18 mouse cellular contexts compared by ENCODE assay signal in genomic region chr9:111474458-111474745, GRCm38 (mm10). TPM values are rescaled to one million over a fixed set of nuclear protein-coding genes. Genes with fewer than 3 reads are reported as not detected.
A peak's percentile ranks its signal among the peaks of the same experiment; 100 is the strongest.
DNase-seq lines count a peak whose midpoint lies in the region; ATAC-seq and TF ChIP-seq lines count a peak whose summit lies in the region.
"Had no signal": no experiment of that assay in that cellular context is flagged by ENCODE, and none has a peak within 500 bp of the region (broad histone marks: within the 10 kb centered on the region; RNA-seq: fewer than 3 reads in every experiment).

No protein-coding gene starts in this region.

- H3K27ac ChIP-seq in kidney, adult 2 months (ENCODE audit: insufficient read depth, low read depth, low read length) = peak overlapping the region; percentile 95
- H3K27ac ChIP-seq in liver, postnatal 0 days (ENCODE audit: low read depth) = 0 out of 2 replicates have a peak overlapping the region, but pooled peaks have one; percentile 16
- no peak overlapping the region for H3K27ac ChIP-seq in liver, embryonic 11.5 days (ENCODE audit: low read depth, low read length)
- peak overlapping the region; percentile 4; the same call in 1 of the 2 replicates for H3K27ac ChIP-seq in midbrain, embryonic 13.5 days
- peak overlapping the region; percentile 0; the same call in 1 of the 2 replicates for H3K27ac ChIP-seq in neural tube, embryonic 15.5 days (replicated peaks)
- H3K27ac ChIP-seq in heart, embryonic 11.5 days (ENCODE audit: low read depth, low read length) = no peak overlapping the region
- H3K27ac ChIP-seq: embryonic facial prominence, embryonic 13.5 days; forebrain, embryonic 15.5 days; heart, adult 2 months; limb, embryonic 13.5 days; stomach, embryonic 15.5 days had no signal

- peak overlapping the region; percentile 15; the same call in 1 of the 2 replicates for H3K4me3 ChIP-seq in kidney, adult 2 months (ENCODE audit: insufficient read depth, low read depth, low read length)
- no peak overlapping the region for H3K4me3 ChIP-seq in liver, postnatal 0 days (ENCODE audit: low read depth, low read length)
- H3K4me3 ChIP-seq in liver, embryonic 11.5 days (ENCODE audit: low read depth, low read length) = no peak overlapping the region
- H3K4me3 ChIP-seq in midbrain, embryonic 13.5 days (replicated peaks) = no peak overlapping the region
- no peak overlapping the region for H3K4me3 ChIP-seq in neural tube, embryonic 15.5 days (replicated peaks)
- no peak overlapping the region for H3K4me3 ChIP-seq in heart, embryonic 11.5 days (ENCODE audit: low read depth, low read length)
- H3K4me3 ChIP-seq: embryonic facial prominence, embryonic 13.5 days; forebrain, embryonic 15.5 days; heart, adult 2 months; limb, embryonic 13.5 days; stomach, embryonic 15.5 days had no signal

- WGBS in kidney, adult 2 months = 41% methylated on average over 3 of the region's 3 CpGs
- WGBS in liver, postnatal 0 days (ENCODE audit: insufficient replicate concordance) = 67% methylated on average over 3 of the region's 3 CpGs
- 75% methylated on average over 3 of the region's 3 CpGs for WGBS in liver, embryonic 11.5 days
- WGBS in midbrain, embryonic 13.5 days = 41% methylated on average over 3 of the region's 3 CpGs
- 16% methylated on average over 3 of the region's 3 CpGs for WGBS in neural tube, embryonic 15.5 days
- 75% methylated on average over 3 of the region's 3 CpGs for WGBS in heart, embryonic 11.5 days (ENCODE audit: insufficient replicate concordance)

- ATAC-seq in liver, postnatal 0 days = no peak
- ATAC-seq in liver, embryonic 11.5 days (replicated peaks; ENCODE audit: low FRiP score) = no peak
- no peak for ATAC-seq in midbrain, embryonic 13.5 days
- no peak for ATAC-seq in neural tube, embryonic 15.5 days (ENCODE audit: low FRiP score)
- ATAC-seq in heart, embryonic 11.5 days (replicated peaks; ENCODE audit: insufficient number of reproducible peaks, low FRiP score, low TSS enrichment) = no peak
- ATAC-seq: forebrain, embryonic 15.5 days; intestine, embryonic 16.5 days had no signal

- H3K36me3 ChIP-seq in kidney, adult 2 months (ENCODE audit: control insufficient read depth, insufficient read depth, low read length) = no peaks in the 10 kb centered on the region
- no peaks in the 10 kb centered on the region for H3K36me3 ChIP-seq in liver, postnatal 0 days (replicated peaks; ENCODE audit: insufficient read depth, low read length)
- H3K36me3 ChIP-seq in liver, embryonic 11.5 days (ENCODE audit: control insufficient read depth, insufficient read depth, low read length) = no peaks in the 10 kb centered on the region
- no peaks in the 10 kb centered on the region for H3K36me3 ChIP-seq in midbrain, embryonic 13.5 days
- H3K36me3 ChIP-seq in neural tube, embryonic 15.5 days = no peaks in the 10 kb centered on the region
- H3K36me3 ChIP-seq in heart, embryonic 11.5 days (ENCODE audit: control insufficient read depth, insufficient read depth, low read length) = no peaks in the 10 kb centered on the region
- H3K36me3 ChIP-seq: embryonic facial prominence, embryonic 13.5 days; forebrain, embryonic 15.5 days; limb, embryonic 13.5 days; stomach, embryonic 15.5 days had no signal

- no peak overlapping the region for H3K9ac ChIP-seq in liver, postnatal 0 days (replicated peaks)
- H3K9ac ChIP-seq in liver, embryonic 11.5 days (ENCODE audit: low read depth, low read length) = no peak overlapping the region
- no peak overlapping the region for H3K9ac ChIP-seq in midbrain, embryonic 13.5 days (replicated peaks)
- no peak overlapping the region for H3K9ac ChIP-seq in neural tube, embryonic 15.5 days (replicated peaks)
- H3K9ac ChIP-seq in heart, embryonic 11.5 days (ENCODE audit: low read depth, low read length) = no peak overlapping the region
- H3K9ac ChIP-seq: embryonic facial prominence, embryonic 13.5 days; forebrain, embryonic 15.5 days; limb, embryonic 13.5 days; stomach, embryonic 15.5 days had no signal

- no peak for TF ChIP-seq CTCF in kidney, adult 2 months (conservative IDR thresholded peaks at IDR 0.05; ENCODE audit: insufficient read depth, insufficient read length, low read depth, low read length)
- TF ChIP-seq CTCF in liver, postnatal 0 days (IDR thresholded peaks at IDR 0.05; ENCODE audit: low read depth) = no peak

- H3K4me1 ChIP-seq in kidney, adult 2 months (ENCODE audit: control insufficient read depth, insufficient read depth, low read length) = peaks cover 30% of the 10 kb centered on the region
- no peaks in the 10 kb centered on the region; the same call in 1 of the 2 replicates for H3K4me1 ChIP-seq in liver, postnatal 0 days (ENCODE audit: insufficient read depth)
- H3K4me1 ChIP-seq in liver, embryonic 11.5 days (replicated peaks; ENCODE audit: control insufficient read depth, insufficient read depth, low read length) = no peaks in the 10 kb centered on the region
- peaks cover 36% of the 10 kb centered on the region for H3K4me1 ChIP-seq in midbrain, embryonic 13.5 days (replicated peaks)
- H3K4me1 ChIP-seq in neural tube, embryonic 15.5 days = peaks cover 35% of the 10 kb centered on the region
- H3K4me1 ChIP-seq in heart, embryonic 11.5 days (ENCODE audit: control insufficient read depth, insufficient read depth, low read length) = no peaks in the 10 kb centered on the region
- H3K4me1 ChIP-seq: stomach, embryonic 15.5 days had no signal

- TF ChIP-seq POLR2A in kidney, adult 2 months (IDR thresholded peaks at IDR 0.05; ENCODE audit: low read depth, low read length) = no peak

- H3K27me3 ChIP-seq in kidney, adult 2 months (replicated peaks; ENCODE audit: control insufficient read depth, insufficient read depth, low read length) = no peaks in the 10 kb centered on the region
- H3K27me3 ChIP-seq in liver, postnatal 0 days (ENCODE audit: insufficient read depth, low read length) = no peaks in the 10 kb centered on the region
- no peaks in the 10 kb centered on the region for H3K27me3 ChIP-seq in liver, embryonic 11.5 days (replicated peaks; ENCODE audit: control insufficient read depth, insufficient read depth, low read length)
- no peaks in the 10 kb centered on the region for H3K27me3 ChIP-seq in midbrain, embryonic 13.5 days
- no peaks in the 10 kb centered on the region for H3K27me3 ChIP-seq in neural tube, embryonic 15.5 days (replicated peaks)
- H3K27me3 ChIP-seq in heart, embryonic 11.5 days (ENCODE audit: control insufficient read depth, insufficient read depth, low read length) = no peaks in the 10 kb centered on the region
- H3K27me3 ChIP-seq: embryonic facial prominence, embryonic 13.5 days; forebrain, embryonic 15.5 days; limb, embryonic 13.5 days; stomach, embryonic 15.5 days had no signal

- H3K4me2 ChIP-seq in liver, postnatal 0 days (ENCODE audit: low read depth, low read length) = no peak overlapping the region
- no peak overlapping the region for H3K4me2 ChIP-seq in liver, embryonic 11.5 days
- no peak overlapping the region for H3K4me2 ChIP-seq in midbrain, embryonic 13.5 days (replicated peaks)
- H3K4me2 ChIP-seq in neural tube, embryonic 15.5 days = no peak overlapping the region
- no peak overlapping the region for H3K4me2 ChIP-seq in heart, embryonic 11.5 days
- H3K4me2 ChIP-seq: embryonic facial prominence, embryonic 13.5 days; forebrain, embryonic 15.5 days; limb, embryonic 13.5 days; stomach, embryonic 15.5 days had no signal

- H3K9me3 ChIP-seq in liver, postnatal 0 days (ENCODE audit: low read length) = no peaks in the 10 kb centered on the region
- H3K9me3 ChIP-seq in liver, embryonic 11.5 days (ENCODE audit: control insufficient read depth, low read length) = no peaks in the 10 kb centered on the region
- no peaks in the 10 kb centered on the region for H3K9me3 ChIP-seq in midbrain, embryonic 13.5 days
- no peaks in the 10 kb centered on the region for H3K9me3 ChIP-seq in neural tube, embryonic 15.5 days (replicated peaks)
- no peaks in the 10 kb centered on the region for H3K9me3 ChIP-seq in heart, embryonic 11.5 days (replicated peaks; ENCODE audit: control insufficient read depth, low read length)
- H3K9me3 ChIP-seq: embryonic facial prominence, embryonic 13.5 days; forebrain, embryonic 15.5 days; limb, embryonic 13.5 days; stomach, embryonic 15.5 days had no signal

- no peak for DNase-seq in kidney, adult 2 months
- no peak for DNase-seq in kidney, postnatal 14 days
- no peak for DNase-seq in liver, postnatal 0 days
- DNase-seq in liver, embryonic 11.5 days (ENCODE audit: low spot score) = no peak
- DNase-seq: cerebellum, adult 9-10 months; gastrocnemius, postnatal 25 days; heart, adult 2 months; lung, postnatal 10 days; thymus, adult 18-20 months had no signal

- no peak for TF ChIP-seq EP300 in liver, postnatal 0 days (IDR thresholded peaks at IDR 0.05; ENCODE audit: low read depth)

RNA-seq across cellular contexts. Expression of gene Dclk3, which starts 35.5 kb away (rescaled TPM):
- 21.8 and 22.1 TPM in 2 replicates for polyA plus RNA-seq in kidney, adult 2 months (2012; rRNA removed)
- polyA plus RNA-seq in liver, postnatal 0 days (2015; fragmentation: Nextera tagmentation; extraction: Ambion mirVana) = 0.27 and 0.32 TPM in 2 replicates
- polyA plus RNA-seq in liver, embryonic 11.5 days (2014; fragmentation: Nextera tagmentation; extraction: Ambion mirVana) = 0.07 and 0.19 TPM in 2 replicates
- polyA plus RNA-seq in midbrain, embryonic 13.5 days (2015; fragmentation: Nextera tagmentation; extraction: Ambion mirVana) = 2.2 and 3.1 TPM in 2 replicates
- 11.2 and 12.2 TPM in 2 replicates for polyA plus RNA-seq in neural tube, embryonic 15.5 days (2015; fragmentation: Nextera tagmentation; extraction: Ambion mirVana)
- 1.3 and 2.0 TPM in 2 replicates for polyA plus RNA-seq in heart, embryonic 11.5 days (2014; fragmentation: Nextera tagmentation; extraction: Ambion mirVana)
- polyA plus RNA-seq: C2C12 had no signal

Comparison
In these comparisons a context has a peak if more than half of its experiments do, and no peak if none do; other contexts are left out.
1. H3K27ac ChIP-seq: peak in kidney, adult 2 months (single experiment), liver, postnatal 0 days (single experiment), midbrain, embryonic 13.5 days (single experiment) and neural tube, embryonic 15.5 days (single experiment); none in liver, embryonic 11.5 days (single experiment) and heart, embryonic 11.5 days (single experiment).